Mouse (Mus musculus): ENCODE measurements at regions not wholly inside any gene's neighbourhood (a gene's known extent, or its start where the extent isn't known, plus 50 kb on each side); places are given as distances from the start of the nearest gene placed in this dataset.
A peak's percentile ranks its signal among the peaks of the same experiment; 100 is the strongest.

- intact Hi-C loops (cut with DNase I), result no loop called here
- DNase-seq, result no peak
Observed at GRCm38 (mm10) chr10:98417807-98418743, 496.1 kb upstream of the Atp2b1 start.

GRCm38 (mm10) chr10:98424450-98424849, 489.8 kb upstream of the Atp2b1 start:
- intact Hi-C loops (cut with DNase I), result no loop called here
- no peak for DNase-seq

- intact Hi-C loops (cut with DNase I), result no loop called here
- DNase-seq, result no peak
Observed at GRCm38 (mm10) chr10:98434974-98435373, 479.2 kb upstream of the Atp2b1 start.

- no peak for DNase-seq
- intact Hi-C loops (cut with DNase I), result no loop called here
Observed at GRCm38 (mm10) chr10:98461538-98461937, 452.7 kb upstream of the Atp2b1 start.

- intact Hi-C loops (cut with DNase I), result no loop called here
- no peak for DNase-seq
Observed at GRCm38 (mm10) chr10:98474581-98474980, 439.6 kb upstream of the Atp2b1 start.

- peak; percentile 15 to 16 for DNase-seq
- intact Hi-C loops (cut with DNase I), result no loop called here
Observed at GRCm38 (mm10) chr10:98485751-98486681, 428.2 kb upstream of the Atp2b1 start.

- intact Hi-C loops (cut with DNase I), result loop anchor here (1.0 to 5.0 kb wide), 3 partner anchors 420 to 591 kb away; partner anchors contain the start of gene Atp2b1
- peak; percentile 74 to 82 for DNase-seq
Observed at GRCm38 (mm10) chr10:98494354-98494753, 419.9 kb upstream of the Atp2b1 start.

- intact Hi-C loops (cut with DNase I), result no loop called here
Observed at GRCm38 (mm10) chr10:98496254-98496653, 418.0 kb upstream of the Atp2b1 start.

GRCm38 (mm10) chr10:98500315-98500714, 413.9 kb upstream of the Atp2b1 start:
- no peak for DNase-seq
- intact Hi-C loops (cut with DNase I), result no loop called here

More at GRCm38 (mm10) chr10:98496254-98496653, 418.0 kb upstream of the Atp2b1 start:
- DNase-seq, result no peak

GRCm38 (mm10) chr10:98501566-98501965, 412.6 kb upstream of the Atp2b1 start:
- intact Hi-C loops (cut with DNase I), result no loop called here
- DNase-seq, result no peak

- no peak for DNase-seq
Observed at GRCm38 (mm10) chr10:98504524-98504923, 409.7 kb upstream of the Atp2b1 start.

GRCm38 (mm10) chr10:98508515-98509143, 405.6 kb upstream of the Atp2b1 start:
- intact Hi-C loops (cut with DNase I), result no loop called here
- DNase-seq, result peak; percentile 8 to 31

More at GRCm38 (mm10) chr10:98504524-98504923, 409.7 kb upstream of the Atp2b1 start:
- intact Hi-C loops (cut with DNase I), result no loop called here

GRCm38 (mm10) chr10:98514836-98515235, 399.4 kb upstream of the Atp2b1 start:
- intact Hi-C loops (cut with DNase I), result no loop called here

GRCm38 (mm10) chr10:98517609-98518008, 396.6 kb upstream of the Atp2b1 start:
- intact Hi-C loops (cut with DNase I), result no loop called here
- DNase-seq, result no peak

More at GRCm38 (mm10) chr10:98514836-98515235, 399.4 kb upstream of the Atp2b1 start:
- no peak for DNase-seq

- no peak for DNase-seq
- intact Hi-C loops (cut with DNase I), result no loop called here
Observed at GRCm38 (mm10) chr10:98529565-98529964, 384.6 kb upstream of the Atp2b1 start.

GRCm38 (mm10) chr10:98531425-98531824, 382.8 kb upstream of the Atp2b1 start:
- DNase-seq, result no peak
- intact Hi-C loops (cut with DNase I), result no loop called here

- no peak for DNase-seq
- intact Hi-C loops (cut with DNase I), result no loop called here
Observed at GRCm38 (mm10) chr10:98538706-98539105, 375.5 kb upstream of the Atp2b1 start.

GRCm38 (mm10) chr10:98541062-98541461, 373.1 kb upstream of the Atp2b1 start:
- no peak for DNase-seq
- intact Hi-C loops (cut with DNase I), result no loop called here

- no peak for DNase-seq
- intact Hi-C loops (cut with DNase I), result no loop called here
Observed at GRCm38 (mm10) chr10:98542072-98542471, 372.1 kb upstream of the Atp2b1 start.

- peak; percentile 10 to 15 for DNase-seq
- intact Hi-C loops (cut with DNase I), result no loop called here
Observed at GRCm38 (mm10) chr10:98543253-98543997, 370.8 kb upstream of the Atp2b1 start.
